Mouse (Mus musculus) midbrain, embryonic 16.5 days (tissue): ENCODE data around the gene Ezh1. TPM values are rescaled to one million over a fixed set of nuclear protein-coding genes. Genes with fewer than 3 reads are reported as not detected.

Experiments
- ATAC-seq: fragments of 200-750 bp; cut with Nextera tagmentation; 2 replicates; pipeline ENCODE4 v1.8.0; 2017; ENCODE audit warnings: moderate TSS enrichment
- H3K27ac ChIP-seq: fragments of 300-500 bp; sonication (generic); 2 replicates; pipeline ENCODE4 v1.5.1; 2014; ENCODE audit warnings: mild to moderate bottlenecking, low read length, mixed read lengths
- H3K27me3 ChIP-seq: fragments of 300-500 bp; sonication (generic); 2 replicates; pipeline ENCODE4 v1.6.1; 2014; ENCODE audit warnings: low read depth, low read length, mixed read lengths; ENCODE audit not compliant: control insufficient read depth, insufficient read depth
- H3K36me3 ChIP-seq: fragments of 300-500 bp; sonication (generic); 2 replicates; pipeline ENCODE4 v1.6.1; 2014; ENCODE audit warnings: mild to moderate bottlenecking, low read length, moderate library complexity, mixed read lengths; ENCODE audit not compliant: control insufficient read depth, insufficient read depth
- H3K4me1 ChIP-seq: fragments of 300-500 bp; sonication (generic); 2 replicates; pipeline ENCODE4 v1.6.1; 2014; ENCODE audit warnings: mild to moderate bottlenecking, low read length, mixed read lengths; ENCODE audit not compliant: control insufficient read depth, insufficient read depth
- H3K4me2 ChIP-seq: fragments of 300-500 bp; sonication (generic); 2 replicates; pipeline ENCODE4 v1.6.1; 2014; ENCODE audit warnings: mild to moderate bottlenecking, low read length, mixed read lengths
- H3K4me3 ChIP-seq: fragments of 300-500 bp; sonication (generic); 2 replicates; pipeline ENCODE4 v1.5.1; 2014; ENCODE audit warnings: low read depth, mild to moderate bottlenecking, low read length, moderate library complexity, mixed read lengths
- H3K9ac ChIP-seq: fragments of 300-500 bp; sonication (generic); 2 replicates; pipeline ENCODE4 v1.6.1; 2014; ENCODE audit warnings: low read depth, low read length, mixed read lengths
- H3K9me3 ChIP-seq: fragments of 300-500 bp; sonication (generic); replicated peaks from 2 replicates; pipeline ENCODE4 v1.6.1; 2014; ENCODE audit warnings: mild to moderate bottlenecking, low read length, mixed read lengths; ENCODE audit not compliant: control insufficient read depth, poor library complexity, severe bottlenecking
- WGBS: fragments of 180-500 bp; shearing (Covaris S2); extraction: QIAGEN DNeasy Blood & Tissue Kit; methylation state at CpG from one replicate; pipeline ENCODE4 v1.1.7; 2014; 5-methylcytosine and 5-hydroxymethylcytosine counted together
- polyA plus RNA-seq: library from polyadenylated mRNA; unstranded; fragments of >200 nt; fragmentation: Nextera tagmentation; extraction: Ambion mirVana; gene quantifications from 2 replicates; pipeline ENCODE4 v1.2.1, GENCODE M21; 2015

The Ezh1 gene
- polyA plus RNA-seq, 1 experiment from 2014 or later, result 34.4 TPM

GRCm38 (mm10) chr11:101235429-101235828, 9.2 kb upstream of the Ezh1 start:
- peaks cover 8% of the 10 kb centered on the region for H3K27me3 ChIP-seq
- no peak overlapping the region for H3K4me3 ChIP-seq
- no peaks in the 10 kb centered on the region for H3K9me3 ChIP-seq
- H3K27ac ChIP-seq, result no peak overlapping the region
- no peaks in the 10 kb centered on the region for H3K36me3 ChIP-seq
- H3K9ac ChIP-seq, result no peak overlapping the region
- ATAC-seq, result no peak
- H3K4me1 ChIP-seq, result no peaks in the 10 kb centered on the region
- no peak overlapping the region for H3K4me2 ChIP-seq

GRCm38 (mm10) chr11:101234124-101234523, 7.9 kb upstream of the Ezh1 start:
- no peak for ATAC-seq
- Histone ChIP-seq H3K4me3 (no peak overlapping the region), H3K36me3 (no peaks in the 10 kb centered on the region), H3K27ac (no peak overlapping the region), H3K27me3 (peaks cover 10% of the 10 kb centered on the region), H3K4me2 (no peak overlapping the region), H3K9ac (no peak overlapping the region), H3K4me1 (no peaks in the 10 kb centered on the region), H3K9me3 (no peaks in the 10 kb centered on the region)

- no peak overlapping the region for H3K27ac ChIP-seq
- H3K9me3 ChIP-seq, result no peaks in the 10 kb centered on the region
- 100% methylated on average over 1 of the region's 1 CpGs for WGBS
- H3K4me3 ChIP-seq, result no peak overlapping the region
- peaks cover 10% of the 10 kb centered on the region for H3K27me3 ChIP-seq
- no peak overlapping the region for H3K4me2 ChIP-seq
- no peaks in the 10 kb centered on the region for H3K4me1 ChIP-seq
- no peaks in the 10 kb centered on the region for H3K36me3 ChIP-seq
- H3K9ac ChIP-seq, result no peak overlapping the region
- no peak for ATAC-seq
Observed at GRCm38 (mm10) chr11:101233240-101233639, 7.0 kb upstream of the Ezh1 start.

GRCm38 (mm10) chr11:101232010-101232839, 6.0 kb upstream of the Ezh1 start:
- Histone ChIP-seq H3K27me3 (peaks cover 10% of the 10 kb centered on the region), H3K36me3 (no peaks in the 10 kb centered on the region), H3K9ac (no peak overlapping the region), H3K4me2 (no peak overlapping the region), H3K4me1 (no peaks in the 10 kb centered on the region), H3K9me3 (no peaks in the 10 kb centered on the region), H3K27ac (peak overlapping the region; percentile 42; the same call in 1 of the 2 replicates), H3K4me3 (no peak overlapping the region)
- 60% methylated on average over 6 of the region's 6 CpGs for WGBS
- no peak for ATAC-seq

GRCm38 (mm10) chr11:101230991-101231871, 5.0 kb upstream of the Ezh1 start:
- Histone ChIP-seq H3K36me3 (no peaks in the 10 kb centered on the region), H3K4me2 (peak overlapping the region; percentile 8; the same call in 1 of the 2 replicates), H3K4me3 (no peak overlapping the region), H3K27ac (peak overlapping the region; percentile 42), H3K27me3 (peaks cover 10% of the 10 kb centered on the region), H3K9ac (no peak overlapping the region), H3K4me1 (no peaks in the 10 kb centered on the region), H3K9me3 (no peaks in the 10 kb centered on the region)
- no peak for ATAC-seq
- 17% methylated on average over 18 of the region's 18 CpGs for WGBS

- Histone ChIP-seq H3K9ac (no peak overlapping the region), H3K4me3 (no peak overlapping the region), H3K4me2 (no peak overlapping the region; the same call in 1 of the 2 replicates), H3K36me3 (no peaks in the 10 kb centered on the region), H3K4me1 (peaks cover under 1% of the 10 kb centered on the region; the same call in 1 of the 2 replicates), H3K27ac (peak overlapping the region; percentile 42), H3K27me3 (peaks cover 10% of the 10 kb centered on the region), H3K9me3 (no peaks in the 10 kb centered on the region)
- 13% methylated on average over 5 of the region's 5 CpGs for WGBS
- ATAC-seq, result no peak
Observed at GRCm38 (mm10) chr11:101230526-101230925, 4.3 kb upstream of the Ezh1 start.

GRCm38 (mm10) chr11:101230061-101230511, 3.8 kb upstream of the Ezh1 start:
- Histone ChIP-seq H3K27ac (peak overlapping the region; percentile 42), H3K4me2 (no peak overlapping the region), H3K27me3 (peaks cover 10% of the 10 kb centered on the region), H3K4me1 (peaks cover 4% of the 10 kb centered on the region; the same call in 1 of the 2 replicates), H3K4me3 (no peak overlapping the region), H3K9ac (no peak overlapping the region), H3K36me3 (no peaks in the 10 kb centered on the region), H3K9me3 (no peaks in the 10 kb centered on the region)
- 27% methylated on average over 2 of the region's 2 CpGs for WGBS
- ATAC-seq, result no peak

- Histone ChIP-seq H3K4me1 (peaks cover 5% of the 10 kb centered on the region; the same call in 1 of the 2 replicates), H3K4me3 (no peak overlapping the region), H3K27ac (no peak overlapping the region), H3K27me3 (peaks cover 10% of the 10 kb centered on the region), H3K36me3 (no peaks in the 10 kb centered on the region), H3K9me3 (no peaks in the 10 kb centered on the region), H3K4me2 (no peak overlapping the region), H3K9ac (no peak overlapping the region)
- WGBS, result 21% methylated on average over 8 of the region's 8 CpGs
- no peak for ATAC-seq
Observed at GRCm38 (mm10) chr11:101229361-101229900, 3.2 kb upstream of the Ezh1 start.
